Mouse (Mus musculus) MEL (cell line): ENCODE measurements at regions not wholly inside any gene's neighbourhood (a gene's known extent, or its start where the extent isn't known, plus 50 kb on each side); places are given as distances from the start of the nearest gene placed in this dataset.

Experiments used
- CTCF ChIP-seq, 3 experiments: IDR thresholded peaks in 2 of 3; conservative IDR thresholded peaks in 1 of 3; 2 replicates each; pipeline ENCODE4 v1.5.1; 2011 to 2012; ENCODE audit warnings: low read length in 3 of 3, low read depth in 2 of 3, mild to moderate bottlenecking in 2 of 3, improper control_type of control experiment in 1 of 3, inconsistent platforms in 1 of 3, mixed read lengths in 1 of 3, moderate library complexity in 1 of 3; ENCODE audit not compliant: control insufficient read depth in 1 of 3, insufficient read depth in 1 of 3, poor library complexity in 1 of 3, severe bottlenecking in 1 of 3
- ELF1 ChIP-seq: IDR thresholded peaks from 2 replicates; pipeline ENCODE4 v1.6.1; 2014; ENCODE audit warnings: low read depth, mild to moderate bottlenecking, inconsistent platforms, low read length, improper control_type of control experiment, moderate library complexity
- EP300 ChIP-seq, 2 experiments: IDR thresholded peaks; 2 replicates each; pipeline ENCODE4 v1.6.1; 2011; ENCODE audit warnings: improper control_type of control experiment in 2 of 2, low read length in 2 of 2, low read depth in 1 of 2, mild to moderate bottlenecking in 1 of 2
- ETS1 ChIP-seq: IDR thresholded peaks from 2 replicates; pipeline ENCODE4 v1.6.1; 2012; ENCODE audit warnings: low read depth, mild to moderate bottlenecking, inconsistent platforms, low read length, improper control_type of control experiment, moderate library complexity
- GABPA ChIP-seq: IDR thresholded peaks from 2 replicates; pipeline ENCODE4 v1.6.1; 2012; ENCODE audit warnings: low read depth, mild to moderate bottlenecking, inconsistent platforms, low read length, improper control_type of control experiment, moderate library complexity
- MAFK ChIP-seq: IDR thresholded peaks from 2 replicates; pipeline ENCODE4 v1.6.1; 2011; ENCODE audit warnings: low read depth, mild to moderate bottlenecking, low read length, improper control_type of control experiment, borderline replicate concordance
- MYC ChIP-seq: IDR thresholded peaks from 2 replicates; pipeline ENCODE4 v1.6.1; 2011; ENCODE audit warnings: low read depth, mild to moderate bottlenecking, low read length, improper control_type of control experiment, moderate library complexity
- NELFE ChIP-seq: IDR thresholded peaks from 2 replicates; pipeline ENCODE4 v1.6.1; 2011; ENCODE audit warnings: low read depth, low read length, improper control_type of control experiment
- POLR2A ChIP-seq, 2 experiments: IDR thresholded peaks; 2 replicates each; pipeline ENCODE4 v1.6.1; 2011 to 2012; ENCODE audit warnings: low read length in 2 of 2, mild to moderate bottlenecking in 2 of 2, control low read depth in 1 of 2, improper control_type of control experiment in 1 of 2, low read depth in 1 of 2, moderate library complexity in 1 of 2; ENCODE audit not compliant: control insufficient read depth in 1 of 2, insufficient read depth in 1 of 2, poor library complexity in 1 of 2
- RCOR1 ChIP-seq: IDR thresholded peaks from 2 replicates; pipeline ENCODE4 v1.6.1; 2012; ENCODE audit warnings: low read depth, mild to moderate bottlenecking, inconsistent platforms, low read length, improper control_type of control experiment
- SIN3A ChIP-seq: IDR thresholded peaks from 2 replicates; pipeline ENCODE4 v1.6.1; 2012; ENCODE audit warnings: low read length, improper control_type of control experiment, inconsistent platforms
- TCF12 ChIP-seq: IDR thresholded peaks from 2 replicates; pipeline ENCODE4 v1.6.1; 2014; ENCODE audit warnings: low read depth, mild to moderate bottlenecking, inconsistent platforms, low read length, improper control_type of control experiment, moderate library complexity
- USF1 ChIP-seq: IDR thresholded peaks from 2 replicates; pipeline ENCODE4 v1.6.1; 2014; ENCODE audit warnings: low read depth, mild to moderate bottlenecking, inconsistent platforms, low read length, improper control_type of control experiment, moderate library complexity

- TF ChIP-seq CTCF (IDR thresholded peaks at IDR 0.05 in 2 of 3, conservative IDR thresholded peaks at IDR 0.05 in 1 of 3; ENCODE audit: control insufficient read depth in 1 of 3, insufficient read depth in 1 of 3, low read depth in 2 of 3, low read length in 3 of 3, poor library complexity in 1 of 3, severe bottlenecking in 1 of 3): no peak
- no peak for TF ChIP-seq EP300 (IDR thresholded peaks at IDR 0.05; ENCODE audit: low read depth in 1 of 2, low read length in 2 of 2)
- TF ChIP-seq NELFE: no peak
- no peak for TF ChIP-seq ETS1
- no peak for TF ChIP-seq TCF12
- no peak for TF ChIP-seq ELF1
- no peak for TF ChIP-seq GABPA
- no peak for TF ChIP-seq POLR2A (IDR thresholded peaks at IDR 0.05; ENCODE audit: control insufficient read depth in 1 of 2, insufficient read depth in 1 of 2, low read depth in 1 of 2, low read length in 2 of 2, poor library complexity in 1 of 2)
- TF ChIP-seq MYC: no peak
- no peak for TF ChIP-seq RCOR1
- TF ChIP-seq MAFK: no peak
- TF ChIP-seq USF1: no peak
- TF ChIP-seq SIN3A: no peak
Observed at GRCm38 (mm10) chr9:32010953-32011770, 97.9 kb upstream of the Barx2 start.
